Mouse (Mus musculus) neural tube, embryonic 11.5 days (tissue): ENCODE results near the gene Dcxr. TPM values are rescaled to one million over a fixed set of nuclear protein-coding genes. Genes with fewer than 3 reads are reported as not detected.

Experiments used
- ATAC-seq: fragments of 200-750 bp; cut with Nextera tagmentation; 2 replicates; pipeline ENCODE4 v1.8.0; 2017; ENCODE audit warnings: moderate number of reproducible peaks, mild to moderate bottlenecking, moderate TSS enrichment, moderate library complexity; ENCODE audit not compliant: insufficient read depth, low FRiP score, low TSS enrichment
- DNase-seq: peaks from one replicate; pipeline ENCODE4 v3.0.0-alpha.2; 2015; ENCODE audit warnings: low spot score
- H3K27ac ChIP-seq: fragments of 300-500 bp; sonication (generic); 2 replicates; pipeline ENCODE4 v1.5.1; 2014; ENCODE audit warnings: low read depth, mild to moderate bottlenecking, low read length
- H3K27me3 ChIP-seq: fragments of 300-500 bp; sonication (generic); 2 replicates; pipeline ENCODE4 v1.6.1; 2014; ENCODE audit warnings: mild to moderate bottlenecking, low read length, mixed read lengths; ENCODE audit not compliant: control insufficient read depth, insufficient read depth
- H3K36me3 ChIP-seq: fragments of 300-500 bp; sonication (generic); 2 replicates; pipeline ENCODE4 v1.6.1; 2014; ENCODE audit warnings: mild to moderate bottlenecking, low read length, moderate library complexity, mixed read lengths; ENCODE audit not compliant: control insufficient read depth, insufficient read depth
- H3K4me1 ChIP-seq: fragments of 300-500 bp; sonication (generic); 2 replicates; pipeline ENCODE4 v1.6.1; 2014; ENCODE audit warnings: low read length, mixed read lengths; ENCODE audit not compliant: control insufficient read depth, insufficient read depth
- H3K4me2 ChIP-seq: fragments of 300-500 bp; sonication (generic); 2 replicates; pipeline ENCODE4 v1.6.1; 2014; ENCODE audit warnings: low read depth, mild to moderate bottlenecking, moderate library complexity
- H3K4me3 ChIP-seq: fragments of 300-500 bp; sonication (generic); 2 replicates; pipeline ENCODE4 v1.5.1; 2014; ENCODE audit warnings: low read depth, low read length
- H3K9ac ChIP-seq: fragments of 300-500 bp; sonication (generic); 2 replicates; pipeline ENCODE4 v1.6.1; 2014; ENCODE audit warnings: mild to moderate bottlenecking, low read length
- H3K9me3 ChIP-seq: fragments of 300-500 bp; sonication (generic); 2 replicates; pipeline ENCODE4 v1.6.1; 2016; ENCODE audit warnings: low read length; ENCODE audit not compliant: control insufficient read depth
- WGBS: fragments of 180-500 bp; shearing (Covaris S2); extraction: QIAGEN DNeasy Blood & Tissue Kit; methylation state at CpG from one replicate; pipeline ENCODE4 v1.1.7; 2014; 5-methylcytosine and 5-hydroxymethylcytosine counted together
- polyA plus RNA-seq: library from polyadenylated mRNA; unstranded; fragments of >200 nt; fragmentation: Nextera tagmentation; extraction: Ambion mirVana; gene quantifications from 2 replicates; pipeline ENCODE4 v1.2.1, GENCODE M21; 2014

The Dcxr gene
- polyA plus RNA-seq, 1 experiment from 2014 or later = 16.5 TPM

DNA sequence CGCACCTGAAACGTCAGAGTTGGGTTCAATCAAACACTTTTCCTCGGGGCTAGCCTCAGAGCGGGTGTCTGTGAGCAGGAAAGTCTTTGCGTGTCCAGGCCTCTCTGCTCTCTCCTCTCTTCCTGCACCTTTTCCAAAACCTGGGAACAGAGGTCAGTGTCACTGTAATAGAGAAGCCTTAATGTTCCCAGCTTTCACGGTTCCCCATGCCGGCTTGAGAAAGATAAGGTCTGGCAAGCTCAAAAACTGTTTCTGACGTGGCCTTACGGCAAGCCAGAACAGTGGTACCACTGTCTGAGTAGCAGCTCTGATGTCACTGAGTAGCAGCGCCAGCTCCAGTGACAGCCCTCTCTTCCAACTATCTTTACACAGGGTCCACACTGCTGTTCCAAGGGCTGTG, 12.5 kb downstream of the Dcxr start:
- Histone ChIP-seq H3K4me2 (peak overlapping the region; percentile 96), H3K4me3 (peak overlapping the region; percentile 65), H3K27me3 (no peaks in the 10 kb centered on the region), H3K27ac (no peak overlapping the region), H3K9me3 (no peaks in the 10 kb centered on the region), H3K9ac (peak overlapping the region; percentile 62), H3K4me1 (peaks cover 12% of the 10 kb centered on the region), H3K36me3 (peaks cover 6% of the 10 kb centered on the region)
- WGBS = 60% methylated on average over 10 of the region's 10 CpGs
- ATAC-seq = no peak
- DNase-seq = no peak

DNA sequence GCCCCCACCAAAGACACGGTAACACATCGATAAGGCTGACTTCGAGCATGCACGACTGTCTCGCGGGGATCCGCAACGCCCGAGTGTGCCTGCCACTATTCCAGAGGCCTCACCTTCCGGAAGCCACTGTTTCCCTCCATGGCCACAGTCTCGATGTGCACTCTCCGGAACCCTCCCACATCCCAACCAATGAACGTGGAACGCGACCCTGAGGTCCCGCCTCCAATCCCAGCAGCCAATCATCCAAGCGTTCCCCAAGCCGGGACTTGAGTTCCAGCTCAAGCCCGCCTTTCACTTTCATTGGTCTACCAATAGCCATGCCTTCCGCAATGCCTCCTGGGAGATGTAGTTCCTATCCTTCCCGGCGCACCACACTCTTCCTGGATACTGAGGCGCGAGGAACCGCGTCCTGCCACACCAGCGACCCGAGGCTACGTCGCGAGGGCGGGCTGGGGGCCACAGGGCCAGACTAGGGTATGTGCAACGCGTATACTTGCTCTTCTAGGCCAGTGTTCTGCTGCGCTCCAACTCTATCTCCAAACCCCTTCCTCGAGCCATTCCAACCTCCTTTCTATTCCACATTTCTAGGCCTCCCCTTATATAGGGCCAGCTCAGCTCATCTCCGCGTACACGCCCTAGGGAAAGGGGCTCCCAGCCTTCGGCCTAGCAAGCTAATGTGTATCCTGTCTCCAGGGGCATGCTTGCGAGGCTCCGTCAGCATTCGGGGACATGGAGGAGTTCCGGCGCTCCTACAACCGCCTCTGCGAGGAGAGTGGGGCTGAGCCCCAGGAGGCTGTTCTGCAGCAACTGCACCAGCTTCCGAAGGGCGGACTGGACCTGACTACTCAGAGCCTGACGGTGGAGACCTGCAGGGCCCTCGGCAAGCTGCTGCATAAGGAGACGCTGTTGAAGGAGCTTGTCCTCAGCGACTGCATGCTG, 13.2 kb downstream of the Dcxr start, which contains the start of the genes Cenpx and Lrrc45:
Gene Cenpx (minus strand): TSS at position 159 of the 939 bp plus-strand sequence.
Gene Lrrc45 (plus strand): TSS at position 346 of the 939 bp plus-strand sequence.
- peak within 1 kb of the TSS; percentile 96 for H3K4me2 ChIP-seq
- DNase-seq = peak; percentile 97
- no peaks in the 10 kb centered on the region for H3K9me3 ChIP-seq
- H3K4me1 ChIP-seq = peaks cover 12% of the 10 kb centered on the region
- peak within 1 kb of the TSS; percentile 65 for H3K4me3 ChIP-seq
- H3K9ac ChIP-seq = peak within 1 kb of the TSS; percentile 62
- ATAC-seq = peak; percentile 94
- H3K36me3 ChIP-seq = peaks cover 6% of the 10 kb centered on the region
- WGBS = 2% methylated on average over 53 of the region's 53 CpGs
- H3K27me3 ChIP-seq = no peaks in the 10 kb centered on the region
- H3K27ac ChIP-seq = peak within 1 kb of the TSS; percentile 3; the same call in 1 of the 2 replicates

DNA sequence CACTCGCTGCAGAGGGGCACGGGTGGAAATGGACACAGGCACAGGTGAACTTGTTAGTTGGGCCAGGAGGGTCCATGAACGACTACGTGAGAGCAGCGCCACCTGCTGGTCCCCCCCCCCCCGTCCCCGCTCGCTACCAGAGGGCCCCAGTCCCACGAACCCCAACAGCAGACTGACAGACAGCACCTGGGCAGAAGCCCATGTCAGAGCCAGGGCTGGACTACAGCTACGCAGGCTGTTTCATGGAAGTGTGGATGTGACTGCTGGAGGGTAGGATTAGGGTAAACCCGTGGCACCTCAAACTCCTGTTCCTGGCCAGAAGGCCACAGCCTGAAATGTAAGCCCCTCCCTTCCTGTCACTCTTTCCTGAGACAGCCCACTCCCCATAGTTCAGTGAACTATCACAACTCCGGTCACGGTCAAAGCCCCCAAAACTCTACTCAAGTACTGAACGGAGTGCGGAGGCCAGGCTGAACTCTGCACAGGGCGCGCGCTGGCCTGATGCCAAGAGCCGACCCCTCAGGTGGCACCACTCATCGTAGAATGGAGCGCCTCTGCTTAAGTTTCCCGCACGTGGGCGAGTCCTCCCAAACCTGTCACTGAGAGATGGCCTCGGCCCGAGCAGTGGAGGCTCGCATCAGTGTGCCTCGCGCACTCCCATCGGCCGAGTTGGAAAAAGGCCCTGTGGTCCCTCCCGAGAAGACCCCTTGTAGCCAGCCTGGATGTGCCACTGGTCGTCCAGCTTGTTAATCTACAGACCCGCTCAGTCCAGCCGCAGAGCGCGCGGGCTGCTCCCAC, 14.1 kb downstream of the Dcxr start:
- H3K9ac ChIP-seq = peak overlapping the region; percentile 41
- no peaks in the 10 kb centered on the region for H3K27me3 ChIP-seq
- WGBS = under 1% methylated on average over 38 of the region's 38 CpGs
- ATAC-seq = peak; percentile 57
- H3K9me3 ChIP-seq = no peaks in the 10 kb centered on the region
- peak overlapping the region; percentile 88 for H3K4me2 ChIP-seq
- DNase-seq = peak; percentile 74
- H3K36me3 ChIP-seq = peaks cover 6% of the 10 kb centered on the region
- H3K4me3 ChIP-seq = peak overlapping the region; percentile 65
- H3K4me1 ChIP-seq = peaks cover 12% of the 10 kb centered on the region
- peak overlapping the region; percentile 3; the same call in 1 of the 2 replicates for H3K27ac ChIP-seq

DNA sequence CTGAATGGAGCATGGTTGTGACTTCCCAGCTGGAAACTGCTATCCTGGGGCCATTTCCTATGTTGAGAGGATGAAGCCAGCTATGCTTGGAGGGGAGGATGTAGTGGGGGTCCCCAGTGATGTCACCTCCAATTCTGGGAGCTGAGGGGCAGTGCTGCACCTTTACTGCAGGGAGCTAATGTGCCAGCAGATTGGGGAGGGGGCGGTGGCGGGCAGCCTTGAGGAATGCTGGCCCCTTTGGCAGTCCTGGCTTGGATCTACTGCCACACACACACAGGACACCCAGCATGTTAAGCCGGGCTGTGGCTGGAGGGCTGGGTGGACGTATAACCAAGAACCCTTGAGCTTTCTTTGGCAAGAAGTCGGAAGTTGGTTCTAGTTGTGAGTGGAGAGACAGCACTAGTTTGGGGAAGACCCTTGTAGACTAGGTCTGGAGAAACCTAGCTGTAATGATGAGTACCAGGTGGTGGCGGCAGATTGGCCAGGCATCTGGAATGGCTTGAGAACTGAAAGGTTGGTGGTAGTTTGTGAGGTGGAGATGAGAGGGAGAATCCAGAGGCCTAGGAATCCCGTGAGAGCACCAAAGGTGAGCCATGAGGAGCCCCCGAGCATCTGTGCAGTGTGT, 15.0 kb downstream of the Dcxr start:
- no peak overlapping the region; the same call in 1 of the 2 replicates for H3K9ac ChIP-seq
- no peaks in the 10 kb centered on the region for H3K9me3 ChIP-seq
- DNase-seq = no peak
- H3K4me2 ChIP-seq = peak overlapping the region; percentile 88
- H3K27ac ChIP-seq = no peak overlapping the region
- no peak for ATAC-seq
- H3K4me3 ChIP-seq = no peak overlapping the region
- 53% methylated on average over 8 of the region's 8 CpGs for WGBS
- H3K27me3 ChIP-seq = no peaks in the 10 kb centered on the region
- peaks cover 19% of the 10 kb centered on the region for H3K4me1 ChIP-seq
- peaks cover 2% of the 10 kb centered on the region for H3K36me3 ChIP-seq

DNA sequence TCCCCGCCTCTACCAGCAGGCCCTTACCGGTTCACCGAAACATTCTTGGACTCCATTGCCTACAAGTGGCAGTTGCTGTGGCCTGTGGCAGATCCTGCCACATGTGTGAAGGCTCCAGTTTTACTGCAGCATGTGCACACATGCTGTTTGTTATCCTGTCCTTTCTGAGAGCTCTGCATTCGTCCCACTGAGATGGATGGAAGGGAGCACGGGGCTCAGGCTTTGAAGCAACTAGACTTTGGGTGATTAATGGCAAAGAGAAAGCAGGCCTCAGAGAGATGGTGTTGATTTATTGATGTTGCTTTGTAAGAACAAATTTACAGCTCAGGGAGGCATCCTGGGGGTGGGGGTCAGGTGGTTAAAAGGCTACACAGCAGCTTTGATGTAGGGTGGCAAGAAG, 16.4 kb downstream of the Dcxr start:
- no peak overlapping the region for H3K9ac ChIP-seq
- H3K4me3 ChIP-seq = no peak overlapping the region
- no peaks in the 10 kb centered on the region for H3K27me3 ChIP-seq
- 25% methylated on average over 5 of the region's 5 CpGs for WGBS
- ATAC-seq (no peak), DNase-seq (no peak)
- H3K4me2 ChIP-seq = no peak overlapping the region
- no peak overlapping the region for H3K27ac ChIP-seq
- no peaks in the 10 kb centered on the region; the same call in none of the 2 replicates for H3K36me3 ChIP-seq
- no peaks in the 10 kb centered on the region for H3K9me3 ChIP-seq
- peaks cover 30% of the 10 kb centered on the region for H3K4me1 ChIP-seq

DNA sequence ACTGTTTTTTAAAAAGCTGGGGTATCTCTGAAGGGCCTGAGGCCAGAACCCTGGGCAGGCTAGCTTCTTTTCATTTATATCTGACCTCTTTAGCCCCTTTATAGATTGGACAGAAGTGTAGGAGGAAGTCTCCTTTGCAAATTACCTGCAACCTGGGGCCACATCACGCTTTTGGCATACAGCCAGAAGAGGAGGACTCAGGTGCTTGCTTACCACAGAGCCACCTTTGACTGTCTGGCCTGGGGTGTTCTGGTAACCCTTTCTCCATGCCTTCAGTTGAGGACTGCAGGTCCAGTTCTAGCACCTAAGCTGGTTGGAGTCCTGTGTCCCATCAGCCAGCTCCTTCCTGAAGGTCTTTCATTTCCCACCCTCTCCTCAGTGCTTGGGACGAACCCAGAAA, 17.5 kb downstream of the Dcxr start:
- WGBS = 77% methylated on average over 2 of the region's 2 CpGs
- ATAC-seq = no peak

DNA sequence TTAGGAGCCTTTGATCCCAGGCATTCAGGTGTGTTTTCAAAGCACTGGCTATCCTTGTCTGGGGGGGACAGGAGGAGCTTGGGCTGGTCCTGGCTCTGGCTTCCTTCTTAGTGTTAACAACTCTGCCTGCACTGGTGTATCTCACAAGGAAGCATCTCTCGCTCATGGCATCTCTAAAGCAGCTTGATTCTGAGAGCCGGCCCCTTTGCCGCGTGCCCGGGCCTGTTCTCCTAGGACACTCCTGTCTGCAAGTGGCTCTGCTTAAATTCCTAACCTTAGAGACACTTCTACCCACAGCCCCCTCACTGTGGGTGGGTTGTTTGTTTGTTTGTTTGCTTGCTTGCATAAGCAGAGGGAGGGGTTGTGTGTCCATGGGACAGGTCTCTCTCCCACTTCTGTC, 19.1 kb downstream of the Dcxr start:
- H3K4me3 ChIP-seq = no peak overlapping the region
- 29% methylated on average over 5 of the region's 5 CpGs for WGBS
- no peaks in the 10 kb centered on the region; the same call in 1 of the 2 replicates for H3K36me3 ChIP-seq
- ATAC-seq (no peak), DNase-seq (no peak)
- no peaks in the 10 kb centered on the region for H3K27me3 ChIP-seq
- H3K9ac ChIP-seq = no peak overlapping the region
- peaks cover 34% of the 10 kb centered on the region for H3K4me1 ChIP-seq
- H3K27ac ChIP-seq = no peak overlapping the region
- H3K9me3 ChIP-seq = no peaks in the 10 kb centered on the region
- H3K4me2 ChIP-seq = no peak overlapping the region

More for the DNA sequence above, 17.5 kb downstream of the Dcxr start:
- Histone ChIP-seq H3K4me1 (peaks cover 32% of the 10 kb centered on the region), H3K9ac (no peak overlapping the region), H3K27ac (no peak overlapping the region), H3K36me3 (no peaks in the 10 kb centered on the region; the same call in 1 of the 2 replicates), H3K4me3 (no peak overlapping the region), H3K9me3 (no peaks in the 10 kb centered on the region), H3K4me2 (no peak overlapping the region), H3K27me3 (no peaks in the 10 kb centered on the region)
- no peak for DNase-seq

DNA sequence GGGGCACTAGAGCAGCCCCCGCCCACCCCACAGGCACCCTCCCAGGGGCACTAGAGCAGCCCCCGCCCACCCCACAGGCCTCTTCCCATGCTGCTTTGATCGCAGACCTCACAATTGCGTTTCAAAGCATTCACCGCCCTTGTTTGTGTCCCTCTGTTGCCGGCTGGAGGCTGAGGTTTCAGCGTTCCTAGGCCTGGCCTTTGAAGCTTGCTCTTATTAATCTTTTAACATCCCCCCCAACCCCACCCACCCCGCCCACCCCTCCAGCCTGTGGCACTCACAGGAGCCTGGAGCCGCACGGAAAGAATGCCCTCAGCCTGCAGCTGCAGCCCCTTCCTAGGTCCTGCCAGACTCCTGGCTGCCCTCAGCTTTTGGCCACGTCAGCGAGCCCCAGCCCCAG, 19.9 kb downstream of the Dcxr start:
- peaks cover 34% of the 10 kb centered on the region for H3K4me1 ChIP-seq
- H3K9ac ChIP-seq = peak overlapping the region; percentile 10; the same call in 1 of the 2 replicates
- WGBS = 5% methylated on average over 12 of the region's 12 CpGs

More for the DNA sequence above, 19.9 kb downstream of the Dcxr start:
- Histone ChIP-seq H3K4me3 (no peak overlapping the region), H3K36me3 (no peaks in the 10 kb centered on the region; the same call in 1 of the 2 replicates), H3K27me3 (no peaks in the 10 kb centered on the region), H3K9me3 (no peaks in the 10 kb centered on the region), H3K27ac (no peak overlapping the region; the same call in 1 of the 2 replicates), H3K4me2 (no peak overlapping the region)
- DNase-seq (no peak), ATAC-seq (no peak)
